Mouse (Mus musculus) ovary, postnatal 36 days (tissue): ENCODE results near the gene Hoxa11.

Experiments used
- DNase-seq: peaks from one replicate; pipeline ENCODE4 v3.0.0; 2022; ENCODE audit warnings: low spot score, mixed read lengths

Gene Hoxa11

GRCm38 (mm10) chr6:52245757-52246142 is at the start of gene Hoxa11:
TSS of gene Hoxa11 (minus strand) at chr6:52245810.
- DNase-seq = no peak

GRCm38 (mm10) chr6:52294616-52295015 is 49.0 kb upstream of the Hoxa11 start:
- DNase-seq = no peak

- no peak for DNase-seq
Observed at GRCm38 (mm10) chr6:52292328-52292727, 46.7 kb upstream of the Hoxa11 start.

- DNase-seq = no peak
Observed at GRCm38 (mm10) chr6:52291021-52291860, 45.6 kb upstream of the Hoxa11 start.

GRCm38 (mm10) chr6:52290186-52290585 is 44.6 kb upstream of the Hoxa11 start:
- no peak for DNase-seq

GRCm38 (mm10) chr6:52283896-52284295 is 38.3 kb upstream of the Hoxa11 start:
- DNase-seq = no peak

- DNase-seq = no peak
Observed at GRCm38 (mm10) chr6:52281084-52281483, 35.5 kb upstream of the Hoxa11 start.

GRCm38 (mm10) chr6:52276920-52277319 is 31.3 kb upstream of the Hoxa11 start:
- DNase-seq = no peak

- DNase-seq = no peak
Observed at GRCm38 (mm10) chr6:52276382-52276781, 30.8 kb upstream of the Hoxa11 start.

- DNase-seq = no peak
Observed at GRCm38 (mm10) chr6:52275563-52276280, 30.1 kb upstream of the Hoxa11 start.

- no peak for DNase-seq
Observed at GRCm38 (mm10) chr6:52274576-52274975, 29.0 kb upstream of the Hoxa11 start.

- no peak for DNase-seq
Observed at GRCm38 (mm10) chr6:52273656-52274280, 28.2 kb upstream of the Hoxa11 start.

- DNase-seq = no peak
Observed at GRCm38 (mm10) chr6:52272766-52273655, 27.4 kb upstream of the Hoxa11 start.

- DNase-seq = peak; percentile 33
Observed at GRCm38 (mm10) chr6:52270494-52271480, 25.2 kb upstream of the Hoxa11 start.

GRCm38 (mm10) chr6:52268756-52269155 is 23.1 kb upstream of the Hoxa11 start:
- no peak for DNase-seq

- no peak for DNase-seq
Observed at GRCm38 (mm10) chr6:52268341-52268740, 22.7 kb upstream of the Hoxa11 start.

- no peak for DNase-seq
Observed at GRCm38 (mm10) chr6:52267691-52268090, 22.1 kb upstream of the Hoxa11 start.

- no peak for DNase-seq
Observed at GRCm38 (mm10) chr6:52267221-52267620, 21.6 kb upstream of the Hoxa11 start.

- no peak for DNase-seq
Observed at GRCm38 (mm10) chr6:52266666-52266985, 21.0 kb upstream of the Hoxa11 start.

GRCm38 (mm10) chr6:52265913-52266665 is 20.5 kb upstream of the Hoxa11 start:
- no peak for DNase-seq
